Mouse (Mus musculus) kidney, adult 8-10 months (tissue): ENCODE results near the gene Rbm24.

Experiments
- DNase-seq, 2 experiments: peaks; one replicate each; pipeline ENCODE4 v3.0.0; 2022

The Rbm24 gene

DNA sequence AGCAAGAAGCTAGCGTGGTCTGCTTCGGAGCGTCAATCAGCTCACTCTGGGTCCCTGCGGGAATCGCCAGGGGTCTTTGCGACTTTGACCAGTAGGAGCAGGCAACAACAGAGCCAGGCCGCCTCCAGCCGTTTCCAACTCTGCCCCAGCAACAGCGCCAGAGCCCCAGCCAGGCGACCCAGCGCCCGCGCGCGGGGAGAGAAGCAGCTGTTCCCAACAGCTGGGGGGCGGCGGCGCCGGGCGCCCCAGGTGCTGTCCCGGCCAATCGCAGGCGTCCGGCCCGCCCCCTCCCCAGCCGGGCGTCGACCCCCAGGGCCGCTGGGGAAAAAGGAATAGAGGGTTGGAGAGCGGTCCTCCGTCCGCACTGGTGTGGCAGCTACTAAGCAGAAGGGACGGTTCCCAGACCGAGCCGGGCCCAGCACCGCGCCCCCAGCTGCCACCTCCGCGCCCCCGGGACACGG is at the start of gene Rbm24:
TSS of gene Rbm24 (plus strand) at position 294 of the 461 bp plus-strand sequence.
- DNase-seq = no peak

DNA sequence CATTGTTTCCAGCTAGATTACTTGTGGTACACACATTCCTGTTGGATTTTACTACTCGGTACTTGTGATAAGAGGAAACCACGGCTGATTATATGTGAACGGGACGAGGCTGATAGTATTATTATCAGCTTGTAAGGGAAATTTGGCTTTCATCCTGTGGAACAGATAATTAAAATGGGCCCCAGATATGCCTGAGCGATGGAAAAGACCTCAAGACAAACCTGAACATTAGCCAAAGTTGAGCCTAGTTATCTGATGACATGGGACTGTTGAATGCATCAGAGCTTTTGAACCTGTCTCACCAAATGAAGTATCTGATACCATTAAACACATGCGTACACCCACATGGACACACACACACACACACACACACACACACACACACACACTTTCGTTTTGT is 45.4 kb upstream of the Rbm24 start:
- DNase-seq = no peak

DNA sequence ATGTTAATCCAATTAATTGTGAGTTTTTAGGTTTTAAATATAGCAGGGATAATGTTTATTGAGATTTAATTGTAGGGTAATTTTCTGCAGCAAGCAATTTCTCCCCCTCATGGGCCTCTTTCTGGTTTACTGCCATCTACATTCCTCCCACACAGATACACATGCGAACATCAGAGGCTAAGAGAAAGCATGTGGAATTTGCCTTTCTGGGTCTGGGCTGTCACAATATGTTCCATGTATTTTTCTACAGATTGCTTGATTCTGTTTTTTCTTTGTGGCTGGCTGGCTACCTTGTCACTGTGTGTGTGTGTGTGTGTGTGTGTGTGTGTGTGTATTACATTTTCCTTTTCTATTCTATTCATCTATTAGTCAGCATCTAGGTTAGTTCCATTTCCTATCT is 42.9 kb upstream of the Rbm24 start:
- DNase-seq = no peak

DNA sequence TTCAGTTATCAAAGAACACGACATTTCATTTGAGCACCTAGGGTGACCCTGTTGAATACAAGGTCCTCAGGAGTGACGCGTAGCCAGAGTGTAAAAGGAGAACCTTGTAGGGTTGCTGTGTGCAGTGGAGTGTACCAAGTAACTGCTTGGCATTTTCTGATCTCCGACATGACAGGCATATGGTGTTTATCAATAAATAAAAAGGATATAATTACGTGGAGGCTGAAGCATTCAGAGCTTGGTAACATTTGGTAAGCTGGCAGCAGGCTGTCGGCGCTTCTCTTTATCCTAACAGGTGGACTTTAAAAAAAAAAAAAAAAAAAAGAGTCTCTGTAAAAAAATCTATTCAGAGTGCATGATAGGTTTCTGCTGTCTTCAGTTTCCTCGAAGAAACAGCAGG is 30.8 kb upstream of the Rbm24 start:
- DNase-seq = no peak

DNA sequence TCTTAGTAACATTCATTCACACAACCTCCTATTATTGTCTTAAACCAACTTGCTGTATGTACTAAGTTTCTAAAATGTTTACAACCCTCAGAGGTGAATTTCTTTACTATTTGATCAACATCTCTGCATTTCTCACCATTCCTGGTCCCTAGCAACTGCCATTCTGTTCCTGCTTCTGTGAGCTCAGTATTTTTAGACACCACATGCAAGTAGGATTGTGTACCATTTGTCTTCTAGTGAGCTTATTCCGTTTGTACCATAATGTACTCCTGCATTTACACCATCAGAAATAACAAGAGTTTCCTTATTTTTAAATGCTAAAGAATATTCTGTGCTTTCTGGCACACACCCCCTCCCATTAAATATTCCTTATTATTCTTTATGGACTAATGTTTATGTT is 26.6 kb upstream of the Rbm24 start:
- DNase-seq = no peak

DNA sequence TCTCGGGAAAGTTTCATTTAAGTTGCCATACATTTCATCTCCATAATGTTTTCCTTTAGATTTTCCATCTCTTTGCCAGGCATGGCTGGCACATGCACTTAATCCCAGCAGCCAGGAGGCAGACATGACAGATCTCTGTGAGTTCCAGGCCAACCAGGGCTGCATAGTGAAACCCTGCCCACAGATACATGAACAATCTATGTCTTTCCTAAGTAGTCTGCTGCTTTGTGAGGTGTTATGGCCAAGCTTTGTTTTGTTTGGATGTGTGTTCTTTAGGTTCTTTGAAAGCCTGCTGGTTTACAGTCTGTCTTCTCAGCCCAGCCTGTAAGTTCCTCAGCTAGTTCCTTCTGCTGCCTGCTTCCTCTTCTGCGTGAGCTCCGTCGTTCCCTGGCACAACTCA is 25.3 kb upstream of the Rbm24 start:
- no peak for DNase-seq

DNA sequence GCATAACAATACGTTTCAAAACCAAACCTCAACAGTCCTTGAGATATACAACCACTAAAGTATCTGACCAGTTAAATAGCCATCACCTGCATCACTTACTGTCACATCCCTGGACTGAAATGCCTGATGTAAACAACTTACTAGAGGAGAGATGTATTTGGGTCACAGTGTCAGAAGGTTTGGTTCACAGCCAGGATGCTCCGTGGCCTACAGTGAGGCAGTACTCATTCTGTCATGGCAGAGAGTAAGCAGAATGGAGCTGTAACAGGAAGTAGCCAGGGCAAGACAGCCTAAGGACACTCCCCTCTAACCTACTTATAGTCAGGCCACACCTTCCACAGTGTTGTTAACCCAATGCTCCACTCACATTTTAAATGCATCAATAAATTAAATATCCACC is 24.3 kb upstream of the Rbm24 start:
- DNase-seq = no peak

DNA sequence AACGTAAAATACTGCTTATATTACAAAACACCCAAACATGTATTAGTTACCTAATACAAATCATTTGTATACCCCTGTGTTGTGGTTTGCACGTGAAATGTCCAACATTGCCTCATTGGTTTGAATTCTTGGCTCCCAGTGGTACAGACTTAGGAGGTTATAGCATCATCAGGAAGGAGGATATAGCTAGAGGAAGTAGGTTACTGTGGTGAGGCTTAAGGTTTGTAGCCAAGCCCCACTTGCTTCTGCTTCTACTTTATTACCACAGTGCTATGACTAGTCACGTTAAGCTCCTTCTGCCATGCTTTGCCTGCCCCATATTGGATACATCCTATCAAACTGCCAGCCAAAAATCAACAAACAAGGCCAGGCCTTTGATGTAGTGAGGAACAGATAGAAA is 21.0 kb upstream of the Rbm24 start:
- DNase-seq = no peak

DNA sequence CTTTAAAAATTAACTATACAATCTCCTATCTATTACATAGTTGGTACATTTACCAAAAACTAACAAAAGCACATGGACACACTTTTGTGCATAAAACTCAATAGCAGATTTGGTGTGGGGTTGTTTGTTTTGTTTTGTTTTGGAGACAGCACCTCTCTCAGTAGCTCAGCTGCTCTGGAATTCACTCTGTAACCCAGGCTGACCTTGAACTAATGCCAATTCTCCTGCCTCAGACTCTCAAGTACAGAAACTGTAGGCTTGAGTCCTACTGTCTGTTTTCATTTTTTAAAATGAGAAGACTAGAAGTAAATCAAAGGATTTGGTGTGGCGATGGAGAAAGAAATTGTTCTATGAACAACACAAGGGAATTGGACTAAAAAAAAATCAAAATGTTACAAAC is 11.1 kb upstream of the Rbm24 start:
- no peak for DNase-seq

DNA sequence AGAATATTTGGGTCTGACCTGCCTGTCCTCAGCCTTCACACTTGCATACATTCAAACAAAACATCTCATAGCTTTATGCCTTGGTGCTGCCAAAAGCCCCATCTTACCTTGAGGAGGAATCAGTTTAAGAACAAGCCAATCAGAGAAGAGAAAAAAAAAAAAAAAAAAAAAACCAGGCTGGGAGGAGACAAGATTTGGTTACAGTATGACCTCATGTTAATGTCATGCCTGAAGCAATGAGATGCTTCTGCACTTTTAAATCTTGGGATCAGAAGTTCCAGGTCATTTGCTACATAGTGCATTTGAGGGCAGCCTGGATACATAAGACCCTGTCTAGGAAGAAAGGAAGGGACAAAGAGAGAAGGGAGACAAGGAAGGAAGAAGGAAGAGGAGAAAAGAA is 6.0 kb upstream of the Rbm24 start:
- no peak for DNase-seq

DNA sequence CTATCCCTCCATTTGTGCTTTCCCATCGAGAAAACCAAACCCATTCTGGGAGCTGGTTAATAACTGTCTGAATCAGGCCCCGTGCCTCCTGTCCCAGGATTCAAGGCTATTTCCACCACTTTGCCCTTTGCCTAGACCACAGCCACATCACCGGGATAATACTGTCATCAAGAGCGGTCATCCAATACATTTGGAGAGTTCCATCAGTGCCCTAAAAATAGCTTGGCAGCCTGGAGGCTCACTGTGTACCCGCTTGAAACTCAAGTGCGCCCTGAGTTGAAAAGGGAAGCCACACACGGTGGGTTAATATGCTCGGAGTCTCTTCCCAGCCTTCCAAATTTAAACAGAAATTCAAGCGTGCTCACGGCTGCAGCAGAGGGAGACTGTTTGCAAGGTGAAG is 4.6 kb upstream of the Rbm24 start:
- DNase-seq = no peak

DNA sequence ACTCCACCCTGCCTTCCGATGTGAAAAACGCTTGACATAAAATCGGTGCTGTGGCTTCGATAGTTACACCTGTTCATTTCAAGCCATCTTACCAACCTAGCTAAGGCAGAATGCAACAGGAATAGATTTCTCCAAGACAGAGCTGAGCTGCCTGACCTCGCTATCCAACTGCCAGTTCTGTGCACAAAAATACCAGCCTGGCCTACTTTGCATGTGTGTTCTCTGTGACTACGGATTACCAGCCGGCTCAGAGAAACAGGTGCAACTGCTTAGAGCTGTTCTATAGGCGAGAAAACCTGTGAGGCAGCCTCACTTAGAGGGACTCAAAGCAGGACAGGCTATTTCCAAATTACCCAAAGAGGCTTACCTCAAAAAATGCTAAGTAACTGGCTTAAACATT is 4.2 kb upstream of the Rbm24 start:
- no peak for DNase-seq

DNA sequence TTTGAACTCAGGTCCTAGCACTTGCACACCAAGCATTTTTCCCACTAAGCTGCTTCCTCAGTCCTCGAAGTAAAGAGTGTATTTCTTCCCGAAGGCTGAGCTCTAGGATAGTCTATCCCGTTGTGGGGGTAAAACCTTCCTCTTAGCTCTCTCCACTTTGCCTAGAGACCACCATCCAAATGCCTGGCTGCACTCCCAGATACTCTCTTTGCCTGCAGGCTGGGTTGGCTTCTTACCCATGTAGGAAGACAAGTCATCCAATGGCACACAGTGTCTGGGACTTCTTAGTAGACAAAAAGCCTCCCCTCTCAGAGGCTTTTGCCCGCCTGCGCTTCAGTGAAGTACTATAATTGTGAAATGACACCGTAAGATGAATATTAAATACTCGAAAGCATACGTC is 2.2 kb upstream of the Rbm24 start:
- no peak for DNase-seq

DNA sequence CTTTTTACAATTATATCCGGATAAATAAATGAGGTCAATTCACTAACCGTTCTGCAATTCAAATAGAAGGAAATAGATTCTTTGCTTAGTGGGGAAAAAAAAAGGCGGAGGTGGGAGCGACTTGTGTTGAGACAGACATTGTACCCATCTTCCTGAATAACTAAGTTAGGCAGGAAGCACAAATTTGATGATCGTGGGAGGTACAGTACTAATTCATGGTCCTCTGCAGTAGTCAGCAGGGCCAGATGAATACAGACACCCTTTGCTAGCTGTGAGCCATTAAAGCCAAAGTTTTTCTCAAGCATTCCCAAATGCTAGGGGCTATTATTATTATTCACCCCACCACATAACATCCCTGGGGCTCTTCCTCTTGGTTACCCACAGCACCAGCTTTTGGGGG is 640 bp upstream of the Rbm24 start:
- DNase-seq = no peak

DNA sequence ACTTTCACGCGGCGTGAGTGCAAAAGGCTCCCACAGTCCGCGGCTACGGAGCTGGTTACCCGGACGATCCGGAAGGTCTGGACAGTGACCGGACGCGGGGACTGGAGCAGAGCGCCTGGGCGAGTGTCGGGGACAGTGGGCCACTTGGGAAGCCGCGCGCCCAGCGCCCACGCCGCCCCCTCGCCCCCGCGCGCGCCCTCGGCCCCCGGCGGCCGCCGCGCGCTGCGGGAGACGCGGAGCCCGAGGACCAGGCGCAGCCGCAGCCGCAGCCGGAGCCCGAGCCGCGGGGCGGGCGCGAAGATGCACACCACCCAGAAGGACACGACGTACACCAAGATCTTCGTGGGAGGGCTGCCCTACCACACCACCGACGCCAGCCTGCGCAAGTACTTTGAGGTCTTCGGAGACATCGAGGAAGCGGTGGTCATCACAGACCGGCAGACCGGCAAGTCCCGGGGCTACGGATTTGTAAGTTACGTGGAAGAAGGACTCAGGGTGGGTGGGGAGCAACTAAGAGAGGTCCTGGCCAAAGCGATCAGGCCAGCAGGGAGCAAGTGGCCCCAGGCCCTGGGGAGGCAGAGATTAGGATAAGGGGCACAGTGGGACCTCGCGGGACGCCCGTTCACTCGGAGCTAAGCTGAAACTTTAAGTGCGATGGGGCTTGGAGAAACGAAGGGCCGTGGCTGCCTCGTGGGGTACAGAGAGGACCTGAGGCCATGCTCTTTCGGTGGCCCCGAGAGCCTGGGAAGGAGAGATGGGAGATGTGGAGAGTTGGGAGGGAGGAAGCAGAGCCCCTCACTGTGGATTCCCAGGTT is 704 bp downstream of the Rbm24 start:
- DNase-seq = no peak

DNA sequence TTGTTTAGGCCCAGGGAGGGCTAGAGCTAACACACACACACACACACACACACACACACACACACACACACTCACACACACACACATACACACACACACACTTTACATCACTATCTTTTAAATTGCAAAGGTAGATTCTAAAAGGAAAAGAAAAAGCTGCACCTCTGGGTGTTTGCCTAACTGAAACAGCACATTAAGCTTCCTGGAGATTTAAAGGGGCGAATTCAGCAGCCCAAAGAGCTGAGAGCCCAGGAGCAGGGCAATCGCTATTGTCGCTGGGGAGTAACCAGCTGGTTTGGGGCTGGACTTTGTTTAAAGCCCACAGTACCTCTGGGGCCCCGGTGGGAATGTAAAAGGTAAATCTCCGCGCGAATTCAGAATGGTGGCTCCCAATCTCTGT is 1.4 kb downstream of the Rbm24 start:
- no peak for DNase-seq

DNA sequence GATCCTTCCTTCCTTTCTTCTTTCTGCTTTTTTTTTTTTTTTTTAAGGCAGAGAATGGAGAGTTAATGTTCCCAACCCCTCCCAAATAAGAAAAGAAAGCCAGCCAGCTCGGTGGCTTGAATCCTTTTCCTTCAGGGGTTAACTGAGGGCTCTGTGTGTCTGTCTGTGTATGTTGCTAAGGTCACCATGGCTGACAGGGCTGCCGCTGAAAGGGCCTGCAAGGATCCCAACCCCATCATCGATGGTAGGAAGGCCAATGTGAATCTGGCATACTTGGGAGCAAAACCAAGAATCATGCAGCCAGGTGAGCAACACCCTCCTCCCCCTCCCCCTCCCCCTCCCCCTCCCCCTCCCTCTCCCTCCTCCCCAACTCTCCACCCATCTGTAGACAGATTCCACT is 1.9 kb downstream of the Rbm24 start:
- no peak for DNase-seq

DNA sequence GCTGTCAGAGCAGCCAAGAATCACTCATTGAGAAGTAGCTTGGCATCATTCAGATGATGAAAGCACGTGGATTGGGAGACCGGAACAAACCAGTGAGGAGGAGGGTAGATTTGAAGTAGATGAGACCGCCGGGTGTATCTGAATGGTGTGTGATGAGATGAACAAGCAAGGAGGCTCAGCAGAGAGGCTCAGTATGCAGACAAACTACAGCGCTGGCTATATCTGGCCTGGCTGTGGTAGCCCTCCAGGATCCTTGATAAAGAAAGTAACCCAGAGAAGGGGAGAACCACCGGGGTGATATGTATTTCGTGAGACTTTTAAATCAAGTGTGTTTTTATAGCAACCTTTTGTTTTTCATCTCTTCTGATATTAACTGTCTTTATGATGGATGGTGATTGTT is 5.6 kb downstream of the Rbm24 start:
- DNase-seq = no peak

DNA sequence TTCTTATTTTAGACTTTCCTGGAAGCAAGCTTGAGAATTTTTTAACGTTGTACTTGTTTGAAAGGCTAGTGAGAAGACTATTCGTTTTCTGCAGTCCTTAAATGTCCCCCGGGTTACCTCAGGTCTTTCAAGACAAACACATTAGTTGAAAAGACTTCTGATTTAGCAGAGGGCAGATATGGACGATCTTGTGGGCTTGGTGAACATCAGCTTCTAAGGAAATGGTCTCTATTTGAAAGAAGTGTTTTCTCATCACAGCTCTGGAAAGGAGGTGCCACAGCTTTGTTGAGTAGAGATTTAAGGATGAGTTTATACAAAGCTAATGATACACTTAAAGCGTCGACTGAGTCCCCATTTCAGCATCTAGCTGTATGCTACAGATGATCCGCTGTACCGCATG is 6.1 kb downstream of the Rbm24 start:
- no peak for DNase-seq

DNA sequence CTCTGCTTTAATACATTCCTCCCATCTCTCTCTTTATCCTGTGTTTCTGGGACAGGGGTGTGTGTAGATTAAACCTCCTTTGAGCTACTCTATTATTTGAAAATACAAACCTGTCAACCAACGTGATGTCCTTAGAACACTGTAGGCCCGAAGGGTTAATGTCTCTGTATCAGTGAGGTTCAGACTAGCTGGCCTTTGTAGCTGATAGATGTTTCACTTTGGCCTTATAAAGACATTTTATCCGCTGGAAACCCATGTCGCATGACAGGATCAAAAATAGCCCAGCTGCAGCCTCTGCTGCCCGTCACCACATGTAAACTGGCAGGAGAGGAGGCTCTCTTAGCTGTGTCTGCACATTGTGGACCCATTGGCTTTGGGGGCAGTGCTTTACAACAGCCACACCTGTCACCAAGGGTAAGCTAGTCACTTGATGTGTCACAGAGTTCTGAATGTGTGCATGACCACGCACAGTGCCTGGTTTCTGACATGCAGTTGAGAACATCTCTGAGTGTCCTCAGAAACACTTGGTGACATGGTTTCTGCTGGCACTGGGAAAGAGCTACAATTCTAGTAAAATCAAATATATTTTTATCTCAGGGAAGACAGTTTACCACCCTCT is 8.5 kb downstream of the Rbm24 start:
- DNase-seq = no peak

DNA sequence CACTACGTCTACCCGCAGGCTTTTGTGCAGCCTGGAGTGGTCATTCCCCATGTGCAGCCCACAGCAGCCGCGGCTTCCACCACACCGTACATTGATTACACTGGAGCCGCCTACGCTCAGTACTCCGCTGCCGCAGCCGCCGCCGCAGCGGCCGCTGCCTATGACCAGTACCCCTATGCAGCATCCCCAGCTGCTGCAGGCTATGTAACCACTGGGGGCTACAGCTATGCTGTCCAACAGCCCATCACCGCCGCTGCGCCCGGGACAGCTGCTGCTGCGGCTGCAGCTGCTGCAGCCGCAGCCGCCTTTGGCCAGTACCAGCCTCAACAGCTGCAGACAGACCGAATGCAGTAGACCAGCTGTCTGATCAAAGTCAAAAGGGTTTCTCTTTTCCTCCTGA is 10.7 kb downstream of the Rbm24 start:
- no peak for DNase-seq

DNA sequence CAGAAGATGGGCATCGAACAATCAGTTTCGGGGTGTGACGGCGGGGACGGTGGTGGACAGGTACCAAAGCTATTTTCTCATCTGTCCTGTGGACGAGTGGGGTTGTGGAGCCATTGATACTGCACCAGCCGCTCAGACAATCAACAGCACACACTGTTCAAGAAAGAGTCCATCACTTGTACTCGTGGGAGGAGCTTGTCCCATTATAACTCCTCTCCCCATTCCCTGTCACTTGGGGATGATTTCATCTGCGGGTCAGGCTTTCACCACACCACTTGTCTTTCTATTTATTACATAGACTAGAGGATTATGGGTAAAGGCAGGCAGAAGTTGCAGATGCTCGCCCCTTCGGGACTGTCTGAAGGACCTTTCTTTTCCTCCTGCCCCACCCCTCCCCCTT is 11.6 kb downstream of the Rbm24 start:
- DNase-seq = no peak

DNA sequence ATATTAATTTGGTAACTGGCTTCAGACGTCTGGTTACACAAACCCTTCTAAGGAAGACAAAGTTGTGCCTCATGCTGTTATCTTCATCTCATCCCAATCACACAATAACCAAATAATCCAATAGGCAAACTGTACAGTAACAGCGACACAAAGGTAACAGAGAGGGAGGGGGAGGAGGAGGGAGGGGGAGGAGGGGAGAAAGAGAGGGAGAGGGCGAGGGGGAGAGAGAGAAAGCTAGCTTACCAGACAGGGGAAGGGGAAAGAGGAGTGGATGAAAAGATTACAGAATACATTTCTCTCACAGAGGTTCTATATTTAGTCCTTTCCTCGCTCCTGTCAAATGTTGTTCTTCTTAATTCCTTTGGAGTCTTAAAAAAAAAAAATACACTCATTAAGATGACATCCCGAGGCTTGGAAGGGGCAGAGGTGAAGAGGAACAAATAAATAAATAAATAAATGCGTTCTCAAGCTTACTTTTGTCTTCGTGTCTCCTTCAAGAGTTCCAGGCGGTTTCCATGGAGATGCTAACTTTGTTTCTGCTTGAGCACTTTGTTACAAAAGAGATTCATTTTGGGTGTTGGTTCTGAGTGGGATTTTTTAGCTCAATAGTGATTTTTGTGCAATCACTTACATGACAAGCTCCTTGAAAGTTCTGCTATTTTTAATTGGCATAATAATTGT is 15.8 kb downstream of the Rbm24 start:
- DNase-seq = no peak

DNA sequence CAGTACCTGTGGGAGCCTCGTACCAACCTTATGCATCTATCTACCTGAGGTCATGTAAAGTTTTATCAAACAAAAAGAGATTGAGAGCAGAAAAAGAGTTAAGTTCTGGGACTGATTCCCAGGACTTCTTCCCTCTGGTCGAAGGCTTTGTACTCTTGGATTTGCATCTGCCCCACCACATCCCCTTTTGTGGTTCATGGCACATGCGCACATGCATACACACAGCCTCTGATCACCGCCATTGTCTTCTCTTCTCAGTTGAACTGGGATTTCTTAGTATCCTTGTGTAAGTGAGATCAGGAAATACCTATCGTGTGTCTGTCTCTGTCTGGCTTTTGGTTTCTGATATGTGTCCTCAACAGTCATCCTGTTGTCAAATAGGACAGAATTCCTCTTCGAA is 20.7 kb downstream of the Rbm24 start:
- no peak for DNase-seq
